In genomic region chr5:13611631-13612030, GRCm38 (mm10) we compare ENCODE assay signal across 17 mouse cellular contexts.
"Had no signal": no experiment of that assay in that cellular context is flagged by ENCODE, and none has a peak within 500 bp of the region (broad histone marks: within the 10 kb centered on the region; RNA-seq: fewer than 3 reads in every experiment).

No protein-coding gene starts in this region.

- ATAC-seq: liver, postnatal 0 days; midbrain, embryonic 13.5 days; midbrain, embryonic 15.5 days had no signal

- H3K4me2 ChIP-seq: lung, embryonic 15.5 days; midbrain, embryonic 11.5 days; midbrain, embryonic 13.5 days; midbrain, embryonic 15.5 days; neural tube, embryonic 12.5 days; stomach, embryonic 15.5 days had no signal

- H3K36me3 ChIP-seq: lung, embryonic 15.5 days; midbrain, embryonic 13.5 days; midbrain, embryonic 15.5 days; neural tube, embryonic 12.5 days; stomach, embryonic 15.5 days had no signal

- H3K9ac ChIP-seq: liver, postnatal 0 days; lung, embryonic 15.5 days; midbrain, embryonic 13.5 days; midbrain, embryonic 15.5 days; neural tube, embryonic 12.5 days; stomach, embryonic 15.5 days had no signal

- H3K27me3 ChIP-seq: lung, embryonic 15.5 days; megakaryocyte, embryonic 14.5 days; midbrain, embryonic 15.5 days; neural tube, embryonic 12.5 days; stomach, embryonic 15.5 days had no signal

- DNase-seq: liver, postnatal 0 days; lung, adult 2 months; lung, postnatal 10 days; lung, postnatal 36 days; right cerebral cortex, postnatal 14 days; thymus, adult 2 months; thymus, postnatal 25 days; thymus, postnatal 4 days had no signal

- H3K4me1 ChIP-seq: lung, embryonic 15.5 days; megakaryocyte, embryonic 14.5 days; midbrain, embryonic 13.5 days; midbrain, embryonic 15.5 days; neural tube, embryonic 12.5 days; stomach, embryonic 15.5 days had no signal

- H3K9me3 ChIP-seq: lung, embryonic 15.5 days; megakaryocyte, embryonic 14.5 days; midbrain, embryonic 13.5 days; midbrain, embryonic 15.5 days; neural tube, embryonic 12.5 days; stomach, embryonic 15.5 days had no signal

- H3K27ac ChIP-seq: lung, embryonic 15.5 days; macrophage; midbrain, embryonic 13.5 days; midbrain, embryonic 15.5 days; neural tube, embryonic 12.5 days; stomach, embryonic 15.5 days; stomach, postnatal 0 days had no signal

- H3K4me3 ChIP-seq: lung, embryonic 15.5 days; megakaryocyte, embryonic 14.5 days; midbrain, embryonic 13.5 days; midbrain, embryonic 15.5 days; neural tube, embryonic 12.5 days; stomach, embryonic 15.5 days had no signal
